Mouse (Mus musculus): Measurements from ENCODE around the gene Il9r.

The Il9r gene

DNA sequence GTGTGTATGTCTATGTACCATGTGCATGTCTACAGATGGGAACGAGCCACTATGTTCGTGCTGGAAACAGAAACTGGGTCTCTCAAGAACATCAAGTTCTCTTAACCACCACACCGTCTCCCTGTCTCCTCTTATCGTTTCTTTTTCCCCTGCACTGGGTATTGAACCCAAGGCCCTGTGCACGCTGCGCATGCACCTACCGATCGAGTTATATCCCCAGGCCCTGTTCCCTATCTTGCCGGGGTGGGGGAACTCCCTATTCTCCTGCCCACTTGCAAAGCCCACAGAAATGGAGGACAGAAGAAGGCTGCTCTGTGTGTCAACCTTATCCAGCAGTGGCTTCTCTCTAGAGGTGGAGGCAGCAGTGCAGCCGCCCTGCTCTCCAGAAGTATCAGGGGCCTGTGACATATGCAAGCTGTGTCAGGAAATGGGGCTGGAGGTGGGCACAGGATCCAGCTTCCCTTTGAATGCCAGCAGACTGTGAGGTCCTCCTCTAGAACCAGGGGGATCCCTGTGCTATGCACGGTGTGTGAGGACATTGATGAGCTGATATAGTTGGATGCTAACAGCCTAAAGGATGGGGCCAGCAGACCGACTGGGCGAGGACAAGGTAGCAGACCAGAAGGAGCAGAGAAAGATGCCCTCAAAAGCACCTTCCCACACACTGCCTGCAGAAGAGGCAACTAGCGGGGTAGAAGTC lies 1.7 kb downstream of the Il9r start:
- no peak for DNase-seq (ENCODE audit: low spot score in 2 of 2)

GRCm38 (mm10) chr11:32197766-32198165 lies 2.3 kb downstream of the Il9r start:
- no peak for DNase-seq (ENCODE audit: low spot score in 2 of 2)

DNA sequence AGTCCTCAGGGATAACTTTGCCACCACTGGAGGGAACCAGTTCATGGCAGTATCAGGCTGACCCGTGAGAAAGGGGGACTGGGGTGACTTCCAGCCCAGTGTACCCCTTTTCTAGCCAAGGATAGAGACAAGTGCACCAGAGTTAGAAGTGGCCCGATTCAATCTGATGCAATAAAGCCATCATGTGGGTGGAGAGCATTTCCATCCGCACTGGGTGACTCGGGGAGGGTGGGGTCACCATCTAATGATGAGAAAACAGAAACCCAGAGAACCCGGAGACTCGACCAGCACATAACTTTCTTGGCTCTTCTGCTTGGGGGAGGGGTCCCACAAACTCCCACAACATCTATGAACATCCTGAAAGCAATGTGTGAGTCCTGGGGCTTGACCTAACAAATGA lies 3.4 kb downstream of the Il9r start:
- DNase-seq (ENCODE audit: low spot score in 2 of 2) = no peak

GRCm38 (mm10) chr11:32195867-32196540 lies 4.1 kb downstream of the Il9r start:
- DNase-seq (ENCODE audit: low spot score in 2 of 2) = no peak

- no peak for DNase-seq (ENCODE audit: low spot score in 2 of 2)
Observed at GRCm38 (mm10) chr11:32194626-32195025, 5.5 kb downstream of the Il9r start.

- no peak for DNase-seq (ENCODE audit: low spot score in 2 of 2)
Observed at GRCm38 (mm10) chr11:32194086-32194485, 6.0 kb downstream of the Il9r start.

DNA sequence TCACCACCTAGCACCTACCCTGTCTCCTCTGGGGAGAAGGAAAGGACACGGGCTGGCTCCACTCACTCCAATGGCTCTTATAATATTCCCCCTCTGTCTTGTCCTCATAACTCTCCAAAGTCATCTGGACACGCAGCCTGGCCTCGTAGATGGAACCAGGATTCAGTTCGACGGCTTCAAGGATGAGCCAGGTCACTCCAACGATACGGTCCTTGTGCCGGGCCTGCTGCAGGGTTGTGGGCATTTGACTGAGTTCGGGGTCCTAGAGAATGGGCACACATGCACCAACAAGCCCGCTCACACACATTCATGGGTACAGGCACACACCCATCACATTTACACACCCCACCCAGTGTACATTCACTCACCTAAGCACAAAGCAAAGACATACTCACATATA lies 6.9 kb downstream of the Il9r start:
- no peak for DNase-seq (ENCODE audit: low spot score in 2 of 2)

GRCm38 (mm10) chr11:32190603-32191110 lies 9.4 kb downstream of the Il9r start:
- DNase-seq (ENCODE audit: low spot score in 2 of 2) = no peak

DNA sequence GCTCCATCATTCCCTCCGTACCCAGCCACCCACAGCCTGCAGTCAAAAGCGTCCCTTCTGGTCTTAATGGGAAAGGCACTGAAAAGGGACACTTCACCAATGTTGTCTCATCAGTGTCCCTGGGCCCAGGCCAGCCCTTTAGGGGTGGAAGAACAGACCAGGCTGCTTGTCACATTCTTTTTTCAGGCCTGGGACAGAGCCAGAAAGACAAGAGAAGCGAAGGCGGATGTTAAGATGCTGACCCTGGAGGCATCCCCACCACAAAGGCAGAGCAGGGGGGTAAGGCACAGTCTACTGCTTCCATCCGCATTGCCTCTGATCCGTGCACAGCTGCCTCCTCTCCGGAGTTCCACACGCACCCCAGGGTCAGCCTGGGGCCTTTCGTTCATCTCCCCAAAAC lies 10.0 kb downstream of the Il9r start:
- DNase-seq (ENCODE audit: low spot score in 2 of 2) = no peak

GRCm38 (mm10) chr11:32189434-32189833 lies 10.6 kb downstream of the Il9r start:
- DNase-seq (ENCODE audit: low spot score in 2 of 2) = no peak

GRCm38 (mm10) chr11:32188881-32189280 lies 11.2 kb downstream of the Il9r start:
- DNase-seq (ENCODE audit: low spot score in 2 of 2) = no peak

DNA sequence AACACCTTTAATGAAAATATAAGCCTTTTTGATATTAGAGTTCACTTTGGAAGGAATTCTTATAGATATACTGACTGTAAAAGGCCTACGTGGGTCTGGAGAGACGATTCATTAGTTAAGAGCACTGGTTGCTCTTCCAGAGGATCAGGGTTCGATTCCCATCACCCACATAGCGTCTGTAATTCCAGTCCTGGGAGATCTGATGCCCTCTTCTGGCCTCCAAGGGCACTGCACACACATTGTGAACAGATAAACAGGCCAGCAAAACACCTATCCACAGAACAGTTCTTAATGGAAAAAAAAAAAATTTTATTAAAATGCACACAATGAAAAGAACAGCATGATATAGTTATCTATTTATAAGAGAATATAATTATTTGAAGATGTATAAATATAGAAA lies 12.8 kb downstream of the Il9r start:
- DNase-seq (ENCODE audit: low spot score in 2 of 2) = no peak

DNA sequence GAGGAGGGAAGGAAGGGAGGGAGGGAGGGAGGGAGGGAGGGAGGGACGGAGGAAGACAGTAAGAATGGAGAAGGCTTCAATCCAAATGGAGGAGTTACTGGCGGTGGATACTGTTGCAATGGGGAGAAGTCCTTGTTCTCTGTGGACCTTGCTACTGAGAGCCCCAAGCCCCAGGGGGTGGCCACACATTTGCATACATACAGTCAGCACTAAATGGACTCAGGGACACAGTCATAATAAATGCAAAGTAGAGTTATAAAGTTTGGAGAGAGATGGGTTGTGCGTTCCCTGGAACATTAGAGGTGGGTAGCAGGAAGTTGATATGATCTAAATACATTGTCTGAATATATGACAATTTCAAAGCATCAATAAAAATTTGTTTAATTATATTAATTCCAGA lies 14.0 kb downstream of the Il9r start:
- no peak for DNase-seq (ENCODE audit: low spot score in 2 of 2)

- DNase-seq (ENCODE audit: low spot score in 2 of 2) = no peak
Observed at GRCm38 (mm10) chr11:32184469-32184868, 15.6 kb downstream of the Il9r start.

DNA sequence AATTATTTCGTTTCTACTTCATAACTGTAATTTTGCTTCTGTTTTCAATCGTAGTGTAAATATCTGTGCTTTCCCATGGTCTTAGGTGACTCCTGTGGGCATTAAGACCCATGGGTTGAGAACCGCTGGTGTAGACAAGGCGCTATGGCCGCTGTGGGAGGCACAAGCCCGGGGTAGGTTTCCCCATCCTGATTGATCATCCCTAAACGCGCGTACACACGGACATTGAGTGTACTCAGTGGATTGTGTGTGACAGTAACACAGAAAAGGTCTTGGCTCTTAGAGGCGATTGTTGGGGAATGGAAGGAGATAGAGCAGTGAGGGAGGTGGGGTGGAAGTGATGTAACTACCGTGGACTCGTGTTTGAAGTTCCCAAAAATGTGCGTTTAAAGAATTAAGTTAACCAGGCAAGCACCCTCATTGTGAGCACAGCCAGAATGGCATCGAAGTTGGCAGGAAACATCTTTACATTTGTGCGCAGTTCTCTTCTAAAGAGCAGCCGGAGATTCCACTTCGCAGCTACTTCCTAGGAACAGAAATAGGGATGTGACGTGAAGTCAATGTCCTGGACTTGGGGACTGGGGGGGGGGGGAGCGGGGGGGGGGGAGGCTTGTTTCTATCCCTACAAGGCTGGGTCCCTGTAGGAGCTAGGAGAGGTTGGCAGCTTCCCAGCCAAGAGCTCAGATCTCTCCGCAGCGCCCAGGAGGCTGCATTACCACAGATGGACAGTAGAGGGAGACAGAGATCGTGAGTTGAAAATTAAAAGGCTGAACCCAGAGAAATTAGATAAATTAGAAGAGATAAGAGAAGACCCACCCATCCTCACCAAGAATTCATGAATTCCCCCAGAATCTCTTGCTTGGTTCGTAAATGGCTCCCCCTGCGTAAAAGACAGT lies 17.9 kb downstream of the Il9r start:
- DNase-seq (ENCODE audit: low spot score in 2 of 2) = peak; percentile 53 to 88

GRCm38 (mm10) chr11:32181246-32181645 lies 18.8 kb downstream of the Il9r start:
- DNase-seq (ENCODE audit: low spot score in 2 of 2) = no peak

GRCm38 (mm10) chr11:32178506-32178905 lies 21.6 kb downstream of the Il9r start:
- DNase-seq (ENCODE audit: low spot score in 2 of 2) = no peak

DNA sequence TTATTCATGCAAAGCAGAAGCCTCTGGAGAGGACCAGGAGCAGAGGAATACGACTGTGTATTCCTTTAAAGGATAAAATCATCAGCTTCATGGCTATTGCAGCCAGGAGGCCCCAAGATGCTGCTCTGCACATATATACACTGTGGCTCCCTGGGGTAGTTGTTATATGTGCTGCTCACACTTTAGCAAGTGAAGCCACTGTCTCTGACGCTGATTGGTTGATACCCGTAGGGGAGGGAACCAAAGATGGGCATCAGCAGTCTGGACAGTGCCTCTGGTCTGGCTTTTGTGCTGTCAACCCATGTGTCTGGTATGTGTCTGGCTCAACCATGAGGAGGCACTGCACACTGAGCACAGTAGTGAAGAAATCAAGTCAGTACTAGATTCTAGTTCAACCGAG lies 33.4 kb downstream of the Il9r start:
- no peak for DNase-seq (ENCODE audit: low spot score in 2 of 2)

DNA sequence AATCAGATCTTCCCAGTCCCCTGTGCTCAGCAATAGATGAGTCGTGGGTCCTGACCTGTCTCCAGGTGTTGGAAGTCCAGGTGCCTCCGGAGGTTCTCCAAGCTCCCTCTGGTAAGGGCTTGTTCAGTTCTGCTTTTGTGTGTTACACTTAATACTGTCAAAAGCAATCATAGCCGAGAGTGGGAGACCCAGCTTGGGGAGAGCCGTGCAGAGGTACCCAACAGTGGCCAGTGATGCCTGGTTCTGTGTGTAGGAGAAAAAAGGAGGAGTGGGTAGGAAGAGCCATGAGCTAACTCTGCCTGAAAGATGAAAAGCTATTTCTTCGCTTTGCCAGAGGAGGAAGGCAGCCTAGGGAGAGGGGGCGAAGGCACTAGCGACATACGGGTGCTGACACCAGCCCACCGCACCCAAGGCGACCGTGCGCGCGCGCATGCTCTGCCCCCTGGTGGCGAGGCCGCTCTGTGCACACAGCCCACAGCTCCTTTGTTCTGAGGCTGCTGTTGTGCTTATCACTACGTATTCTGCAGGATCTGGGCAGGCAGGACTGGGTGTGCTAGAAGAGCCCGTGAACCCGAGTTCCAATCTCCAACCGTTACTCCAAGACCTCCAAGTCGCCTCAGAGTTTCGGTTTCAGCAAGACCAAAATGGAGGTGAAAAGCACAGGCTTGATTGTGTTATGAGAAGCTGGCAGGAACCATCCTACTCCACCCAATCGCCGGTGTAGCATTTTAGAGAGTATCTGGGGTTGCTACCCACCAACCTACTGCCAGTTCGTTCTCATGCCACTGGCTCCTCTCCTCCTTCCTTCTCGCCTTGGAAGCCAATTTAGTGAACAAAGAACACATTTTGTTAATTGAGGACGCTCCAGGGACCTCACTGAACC lies 37.9 kb downstream of the Il9r start:
- peak; percentile 76 to 88 for DNase-seq (ENCODE audit: low spot score in 2 of 2)

GRCm38 (mm10) chr11:32161500-32161899 lies 38.6 kb downstream of the Il9r start:
- DNase-seq (ENCODE audit: low spot score in 2 of 2) = peak in 1 of 2 experiments; percentile 34

- DNase-seq (ENCODE audit: low spot score in 2 of 2) = no peak
Observed at GRCm38 (mm10) chr11:32160341-32160740, 39.7 kb downstream of the Il9r start.

Measured in frontal cortex, postnatal 14 days (tissue).